Mouse (Mus musculus): Measurements from ENCODE around the gene AC109138.7. TPM values are rescaled to one million over a fixed set of nuclear protein-coding genes. Genes with fewer than 3 reads are reported as not detected.
A peak's percentile ranks its signal among the peaks of the same experiment; 100 is the strongest.

The AC109138.7 gene
- polyA plus RNA-seq, 1 experiment, result not detected

DNA sequence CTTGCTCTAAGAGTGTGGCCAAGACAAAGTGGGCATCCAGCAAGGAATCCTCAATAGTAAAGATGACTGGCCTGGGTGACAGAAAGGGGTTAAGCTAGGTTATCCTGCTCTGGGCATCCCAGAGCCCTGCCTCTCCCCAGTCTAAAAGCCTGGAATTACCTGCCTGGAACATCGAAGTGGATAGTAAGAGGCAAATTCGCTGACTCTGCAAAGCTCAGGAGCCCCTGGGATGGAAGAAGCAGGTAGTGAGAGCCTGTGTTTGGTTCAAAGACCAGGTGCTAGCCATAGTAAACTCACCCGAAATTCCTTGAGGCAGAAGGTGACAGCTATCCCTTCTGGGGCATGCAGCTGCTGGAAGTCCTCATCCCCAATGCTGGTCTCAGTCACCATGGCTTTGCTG, 17.0 kb upstream of the AC109138.7 start:
- no peak overlapping the region for H3ac ChIP-seq (ENCODE audit: control insufficient read depth, insufficient read length)
- peaks cover 35% of the 10 kb centered on the region for H3K79me2 ChIP-seq (ENCODE audit: control insufficient read depth, insufficient read depth)
- H3K4me2 ChIP-seq (ENCODE audit: low read depth), result no peak overlapping the region
- TF ChIP-seq MYOG (IDR thresholded peaks at IDR 0.05; ENCODE audit: control insufficient read depth in 1 of 3, insufficient read depth in 1 of 3, insufficient read length in 2 of 3, low read depth in 2 of 3) (no peak), MAX (IDR thresholded peaks at IDR 0.05; ENCODE audit: low read depth) (no peak), TCF3 (IDR thresholded peaks at IDR 0.05; ENCODE audit: insufficient read length, low read depth) (no peak), E2F4 (IDR thresholded peaks at IDR 0.05; ENCODE audit: insufficient read depth) (no peak), TCF12 (IDR thresholded peaks at IDR 0.05; ENCODE audit: insufficient read depth, poor library complexity, severe bottlenecking) (no peak), POLR2AphosphoS2 (IDR thresholded peaks at IDR 0.05; ENCODE audit: insufficient read length, low read depth) (peak; percentile 55), USF1 (IDR thresholded peaks at IDR 0.05; ENCODE audit: low read depth) (no peak), POLR2A (IDR thresholded peaks at IDR 0.05; ENCODE audit: insufficient read length, low read depth) (peak; percentile 9), REST (IDR thresholded peaks at IDR 0.05; ENCODE audit: insufficient read depth, insufficient read length) (no peak), CEBPB (IDR thresholded peaks at IDR 0.05; ENCODE audit: insufficient read depth, poor library complexity, severe bottlenecking) (no peak), SRF (IDR thresholded peaks at IDR 0.05; ENCODE audit: control insufficient read depth, insufficient read length, low read depth) (no peak), MYOD1 (IDR thresholded peaks at IDR 0.05; ENCODE audit: control insufficient read depth in 1 of 3, insufficient read length in 2 of 3, low read depth in 2 of 3) (peak in 1 of 3 experiments; percentile 2)
- H3K27me3 ChIP-seq (ENCODE audit: control insufficient read depth, insufficient read depth, insufficient read length), result no peaks in the 10 kb centered on the region
- no peak overlapping the region for H3K4me3 ChIP-seq
- H3K36me3 ChIP-seq (ENCODE audit: control insufficient read depth, insufficient read depth), result peaks cover 23% of the 10 kb centered on the region

DNA sequence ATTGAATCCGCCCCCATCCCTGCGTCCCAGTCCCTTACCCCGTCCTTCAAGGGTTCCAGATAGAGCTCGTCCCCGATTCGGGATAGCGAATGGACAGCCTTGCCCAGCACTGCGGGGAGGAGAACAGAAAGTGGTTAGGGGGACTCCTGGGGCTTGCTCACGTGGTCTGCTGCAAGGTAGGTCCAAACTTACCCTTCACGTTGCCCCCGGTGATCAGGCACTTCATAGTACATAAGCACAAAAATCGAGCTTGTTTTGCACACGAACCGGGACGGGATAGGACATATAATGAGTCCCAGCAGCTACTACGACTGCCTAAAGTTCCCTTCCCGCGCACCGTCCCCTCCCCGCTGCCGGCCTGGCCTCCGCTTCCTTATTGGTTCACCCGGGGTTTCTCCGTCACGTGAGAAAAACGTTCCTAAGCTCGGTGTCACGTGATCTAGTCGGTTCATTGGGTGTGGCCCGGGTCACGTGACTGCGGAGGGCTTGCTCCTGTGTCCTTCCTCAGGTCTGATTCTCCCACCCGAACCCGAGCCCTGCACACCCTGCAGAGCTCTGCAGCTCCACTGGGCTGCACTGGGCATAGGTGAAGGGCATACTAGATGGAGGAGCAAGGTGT, 12.8 kb upstream of the AC109138.7 start, which contains the start of gene Rad9a:
Gene Rad9a, minus strand, starts transcription at position 372 of the 619 bp plus-strand sequence.
- Histone ChIP-seq H3K4me3 (peak within 1 kb of the TSS; percentile 69), H3K4me2 (ENCODE audit: low read depth) (peak within 1 kb of the TSS; percentile 100), H3ac (ENCODE audit: control insufficient read depth, insufficient read length) (peak within 1 kb of the TSS; percentile 20), H3K79me2 (ENCODE audit: control insufficient read depth, insufficient read depth) (peaks cover 17% of the 10 kb centered on the region), H3K36me3 (ENCODE audit: control insufficient read depth, insufficient read depth) (peaks cover 5% of the 10 kb centered on the region), H3K27me3 (ENCODE audit: control insufficient read depth, insufficient read depth, insufficient read length) (no peaks in the 10 kb centered on the region)
- TF ChIP-seq USF1 (IDR thresholded peaks at IDR 0.05; ENCODE audit: low read depth) (peak; percentile 100), SRF (IDR thresholded peaks at IDR 0.05; ENCODE audit: control insufficient read depth, insufficient read length, low read depth) (peak; percentile 42), MYOD1 (IDR thresholded peaks at IDR 0.05; ENCODE audit: control insufficient read depth in 1 of 3, insufficient read length in 2 of 3, low read depth in 2 of 3) (no peak), E2F4 (IDR thresholded peaks at IDR 0.05; ENCODE audit: insufficient read depth) (peak; percentile 74), POLR2AphosphoS2 (IDR thresholded peaks at IDR 0.05; ENCODE audit: insufficient read length, low read depth) (peak; percentile 84), POLR2A (IDR thresholded peaks at IDR 0.05; ENCODE audit: insufficient read length, low read depth) (peak; percentile 74)

DNA sequence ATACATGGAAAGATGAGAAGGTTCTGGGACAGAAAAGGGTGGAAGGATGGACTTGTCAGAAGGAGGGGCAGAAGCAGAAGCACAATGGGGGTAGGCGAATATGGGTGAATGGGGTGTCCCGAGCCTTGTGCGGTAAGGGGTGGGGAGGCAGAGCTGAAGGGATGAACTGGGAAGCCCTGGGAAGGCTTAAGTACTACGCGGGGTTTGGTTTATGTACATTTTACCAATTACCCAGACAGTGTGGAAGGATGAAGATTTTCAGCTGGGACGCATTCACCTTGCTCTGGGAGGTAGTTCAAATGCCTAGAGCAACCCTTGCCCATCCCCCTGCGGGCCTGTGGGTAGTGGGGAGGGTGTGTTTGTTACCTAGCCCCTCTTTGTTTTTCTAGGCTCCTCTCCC, 12.0 kb upstream of the AC109138.7 start:
- peak overlapping the region; percentile 69 for H3K4me3 ChIP-seq
- no peaks in the 10 kb centered on the region for H3K27me3 ChIP-seq (ENCODE audit: control insufficient read depth, insufficient read depth, insufficient read length)
- peak overlapping the region; percentile 100 for H3K4me2 ChIP-seq (ENCODE audit: low read depth)
- peak overlapping the region; percentile 20 for H3ac ChIP-seq (ENCODE audit: control insufficient read depth, insufficient read length)
- H3K79me2 ChIP-seq (ENCODE audit: control insufficient read depth, insufficient read depth), result peaks cover 17% of the 10 kb centered on the region
- H3K36me3 ChIP-seq (ENCODE audit: control insufficient read depth, insufficient read depth), result peaks cover 4% of the 10 kb centered on the region
- TF ChIP-seq POLR2AphosphoS2 (IDR thresholded peaks at IDR 0.05; ENCODE audit: insufficient read length, low read depth), result no peak
- no peak for TF ChIP-seq MAX (IDR thresholded peaks at IDR 0.05; ENCODE audit: low read depth)

DNA sequence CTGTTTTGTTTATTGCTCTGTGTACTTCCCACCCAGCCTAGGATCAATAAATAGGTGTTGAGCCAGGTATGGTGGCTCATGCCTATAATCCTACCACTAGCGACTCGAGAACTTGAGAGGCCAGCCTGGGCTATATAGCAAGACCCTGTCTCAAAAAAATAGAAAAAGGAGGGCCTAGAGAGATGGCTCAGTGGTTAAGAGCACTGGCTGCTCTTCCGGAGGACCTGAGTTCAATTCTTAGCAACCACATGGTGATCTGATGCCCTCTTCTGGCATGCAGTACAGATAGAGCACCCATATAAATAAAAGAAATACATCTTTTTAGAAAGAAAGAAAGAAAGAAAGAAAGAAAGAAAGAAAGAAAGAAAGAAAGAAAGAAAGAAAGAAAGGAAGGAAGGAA, 11.0 kb upstream of the AC109138.7 start:
- peaks cover 17% of the 10 kb centered on the region for H3K79me2 ChIP-seq (ENCODE audit: control insufficient read depth, insufficient read depth)
- no peaks in the 10 kb centered on the region for H3K27me3 ChIP-seq (ENCODE audit: control insufficient read depth, insufficient read depth, insufficient read length)
- no peak overlapping the region for H3ac ChIP-seq (ENCODE audit: control insufficient read depth, insufficient read length)
- H3K4me3 ChIP-seq, result no peak overlapping the region
- H3K4me2 ChIP-seq (ENCODE audit: low read depth), result no peak overlapping the region
- no peaks in the 10 kb centered on the region for H3K36me3 ChIP-seq (ENCODE audit: control insufficient read depth, insufficient read depth)
- no peak for TF ChIP-seq TCF12 (IDR thresholded peaks at IDR 0.05; ENCODE audit: insufficient read depth, poor library complexity, severe bottlenecking)
- no peak for TF ChIP-seq TCF3 (IDR thresholded peaks at IDR 0.05; ENCODE audit: insufficient read length, low read depth)
- TF ChIP-seq E2F4 (IDR thresholded peaks at IDR 0.05; ENCODE audit: insufficient read depth), result no peak

DNA sequence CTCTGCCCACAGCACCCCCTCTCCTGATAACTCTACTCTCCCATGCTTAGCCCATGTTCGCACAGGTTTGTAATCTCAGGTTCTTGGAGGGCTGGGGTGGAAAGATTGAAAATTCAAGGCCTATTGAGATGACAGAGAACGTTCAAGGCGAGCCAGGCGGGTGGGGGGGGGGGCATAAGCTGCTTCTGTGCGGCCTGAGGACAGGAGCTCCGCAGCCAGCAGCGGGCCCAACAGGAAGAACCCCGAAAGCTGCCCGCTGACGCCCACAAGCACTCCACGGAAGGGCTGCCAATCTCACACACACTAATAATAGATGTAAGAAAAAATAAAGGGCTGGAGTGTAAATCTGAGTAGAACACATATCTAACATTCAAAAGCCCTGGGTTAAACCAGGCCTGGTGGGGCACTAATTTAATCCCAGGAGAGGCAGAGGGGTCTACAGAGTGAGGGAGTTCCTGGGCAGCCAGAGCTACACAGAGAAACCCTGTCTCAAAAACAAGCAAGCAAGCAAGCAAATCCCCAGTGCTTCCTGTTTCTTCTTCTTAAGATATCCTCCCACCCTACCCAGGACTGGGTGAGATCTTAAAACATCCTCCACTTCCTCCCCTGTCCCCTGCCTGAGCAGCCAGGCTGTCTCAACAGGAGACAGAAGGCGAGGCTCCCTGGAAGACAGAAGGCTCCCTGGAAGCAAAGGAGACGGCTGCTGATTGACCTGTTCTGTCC, 10.4 kb upstream of the AC109138.7 start:
- Histone ChIP-seq H3K36me3 (ENCODE audit: control insufficient read depth, insufficient read depth) (no peaks in the 10 kb centered on the region), H3ac (ENCODE audit: control insufficient read depth, insufficient read length) (no peak overlapping the region), H3K27me3 (ENCODE audit: control insufficient read depth, insufficient read depth, insufficient read length) (no peaks in the 10 kb centered on the region), H3K79me2 (ENCODE audit: control insufficient read depth, insufficient read depth) (peaks cover 17% of the 10 kb centered on the region), H3K4me3 (no peak overlapping the region), H3K4me2 (ENCODE audit: low read depth) (no peak overlapping the region)
- no peak for TF ChIP-seq MYOD1 (IDR thresholded peaks at IDR 0.05; ENCODE audit: control insufficient read depth in 1 of 3, insufficient read length in 2 of 3, low read depth in 2 of 3)
- no peak for TF ChIP-seq MAX (IDR thresholded peaks at IDR 0.05; ENCODE audit: low read depth)
- TF ChIP-seq USF1 (IDR thresholded peaks at IDR 0.05; ENCODE audit: low read depth), result no peak
- TF ChIP-seq CEBPB (IDR thresholded peaks at IDR 0.05; ENCODE audit: insufficient read depth, poor library complexity, severe bottlenecking), result no peak
- TF ChIP-seq SRF (IDR thresholded peaks at IDR 0.05; ENCODE audit: control insufficient read depth, insufficient read length, low read depth), result no peak
- TF ChIP-seq TCF12 (IDR thresholded peaks at IDR 0.05; ENCODE audit: insufficient read depth, poor library complexity, severe bottlenecking), result no peak
- TF ChIP-seq REST (IDR thresholded peaks at IDR 0.05; ENCODE audit: insufficient read depth, insufficient read length), result no peak
- TF ChIP-seq E2F4 (IDR thresholded peaks at IDR 0.05; ENCODE audit: insufficient read depth), result no peak
- no peak for TF ChIP-seq POLR2A (IDR thresholded peaks at IDR 0.05; ENCODE audit: insufficient read length, low read depth)
- no peak for TF ChIP-seq POLR2AphosphoS2 (IDR thresholded peaks at IDR 0.05; ENCODE audit: insufficient read length, low read depth)
- TF ChIP-seq MYOG (IDR thresholded peaks at IDR 0.05; ENCODE audit: control insufficient read depth in 1 of 3, insufficient read depth in 1 of 3, insufficient read length in 2 of 3, low read depth in 2 of 3), result no peak
- TF ChIP-seq TCF3 (IDR thresholded peaks at IDR 0.05; ENCODE audit: insufficient read length, low read depth), result no peak
